Mouse (Mus musculus) gastrocnemius, postnatal 14 days (tissue): ENCODE data around the gene B3galnt2. TPM values are rescaled to one million over a fixed set of nuclear protein-coding genes. Genes with fewer than 3 reads are reported as not detected.
"Not testable (repeated sequence)": the region's sequence is repeated elsewhere in the genome, so short reads cannot be mapped to it uniquely, and the experiment has no call there.

ENCODE experiments used
- DNase-seq: peaks from one replicate; pipeline ENCODE4 v3.0.0; 2021; ENCODE audit warnings: mixed read lengths
- intact Hi-C: fragments of 180-260 bp; cut with DNase I; formaldehyde crosslinking; loops from one replicate; pipeline ENCODE4 v1.15.1; 2025; ENCODE audit warnings: low total_unique reads
- long read RNA-seq, 2 experiments: library from polyadenylated mRNA; stranded (forward); transcript quantifications; one replicate each; pipeline ENCODE4 v2.0.0; 2021
- total RNA-seq, 2 experiments: library from RNA; stranded (reverse); gene quantifications; 2 replicates each; pipeline ENCODE4 v1.2.3; 2021

The B3galnt2 gene
- 10 to 100 TPM; 35.9 to 40.2 TPM for total RNA-seq
- long read RNA-seq, experiment 1, transcript B3galnt2-201 (12 exons, 3,892 nt): major isoform, 28 of 52 reads
- long read RNA-seq, experiment 1, partial matches to known transcripts: 3 of 52 reads
- long read RNA-seq, experiment 1, other reads (novel, unspliced or antisense): 20 of 52 reads
- long read RNA-seq, experiment 2, transcript B3galnt2-201 (12 exons, 3,892 nt): major isoform, 43 of 66 reads
- long read RNA-seq, experiment 2, partial matches to known transcripts: 1 of 66 reads
- long read RNA-seq, experiment 2, other reads (novel, unspliced or antisense): 20 of 66 reads

DNA sequence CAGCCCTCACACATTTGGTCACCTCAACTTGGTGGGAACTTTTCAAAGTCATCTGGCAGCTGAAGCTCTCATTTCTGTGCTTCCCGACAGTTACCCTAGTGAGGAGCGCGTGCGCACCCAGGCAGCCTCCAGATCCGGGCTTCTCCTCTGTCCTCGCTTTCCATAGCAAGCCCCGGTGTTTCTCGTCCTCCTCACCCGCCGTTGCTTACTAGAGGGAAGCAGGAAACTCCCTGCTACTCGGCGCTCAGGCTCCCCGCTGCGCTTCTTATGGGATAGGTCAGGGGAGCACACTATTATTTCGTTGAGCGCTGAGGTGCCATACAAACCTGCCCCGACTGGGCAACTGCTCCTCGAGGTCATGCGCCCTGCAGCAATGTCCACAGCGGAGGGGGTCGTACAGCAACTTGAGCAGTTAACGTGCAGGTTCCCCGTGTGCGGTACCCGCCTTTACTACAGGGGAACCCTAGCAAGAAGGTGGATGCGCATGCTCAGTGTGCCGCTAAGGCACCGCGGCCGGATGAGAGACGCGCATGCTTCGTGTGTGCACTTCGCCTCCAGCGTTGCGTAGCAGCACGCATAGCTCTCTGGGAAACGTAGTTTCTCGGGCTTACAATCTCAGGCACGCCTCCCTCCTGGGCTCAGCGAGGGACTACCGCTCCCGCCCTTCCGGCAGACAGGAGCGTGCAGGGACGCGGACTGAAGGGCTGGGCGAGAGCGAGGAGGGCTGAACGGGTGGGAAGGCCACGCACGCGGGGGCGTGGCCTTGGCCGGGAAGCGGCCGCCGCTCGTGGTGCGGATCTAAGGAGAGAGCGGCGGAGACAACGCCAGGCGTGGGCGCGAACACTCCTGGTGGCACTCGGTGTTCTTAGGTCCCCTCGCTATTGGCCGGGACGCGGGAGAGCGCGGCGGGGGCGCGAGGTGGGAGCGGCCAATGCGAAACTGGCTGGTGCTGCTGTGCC lies at the start of gene B3galnt2:
Gene B3galnt2, plus strand, starts transcription at position 596 of the 959 bp plus-strand sequence.
- peak; percentile 95 for DNase-seq
- intact Hi-C loops: no loop called here

- intact Hi-C loops: no loop called here
Measured at GRCm38 (mm10) chr13:13911341-13911740, 42.9 kb upstream of the B3galnt2 start.

DNA sequence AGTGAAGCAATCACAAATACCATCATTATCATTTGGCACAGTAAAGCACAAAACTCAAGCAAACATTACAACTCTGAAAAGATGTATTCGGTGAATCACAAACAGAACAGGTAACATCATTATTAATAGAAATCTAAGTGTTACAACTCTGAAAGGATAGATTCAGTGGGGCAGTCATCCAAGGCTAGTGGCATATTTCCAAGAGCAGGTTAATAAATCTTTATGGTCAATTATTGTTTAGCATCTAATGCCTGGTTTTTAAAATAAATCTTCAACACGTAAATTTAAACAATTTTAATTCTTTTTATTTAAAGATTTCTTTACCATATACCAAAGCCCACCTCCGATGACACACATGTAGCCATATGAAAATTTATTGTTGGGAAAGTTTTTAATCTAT lies 34.9 kb upstream of the B3galnt2 start:
- DNase-seq: no peak
- intact Hi-C loops: no loop called here

More at GRCm38 (mm10) chr13:13911341-13911740, 42.9 kb upstream of the B3galnt2 start:
- DNase-seq: no peak

- intact Hi-C loops: no loop called here
- DNase-seq: no peak
Measured at GRCm38 (mm10) chr13:13922526-13922925, 31.7 kb upstream of the B3galnt2 start.

- intact Hi-C loops: no loop called here
- no peak for DNase-seq
Measured at GRCm38 (mm10) chr13:13929982-13930381, 24.3 kb upstream of the B3galnt2 start.

DNA sequence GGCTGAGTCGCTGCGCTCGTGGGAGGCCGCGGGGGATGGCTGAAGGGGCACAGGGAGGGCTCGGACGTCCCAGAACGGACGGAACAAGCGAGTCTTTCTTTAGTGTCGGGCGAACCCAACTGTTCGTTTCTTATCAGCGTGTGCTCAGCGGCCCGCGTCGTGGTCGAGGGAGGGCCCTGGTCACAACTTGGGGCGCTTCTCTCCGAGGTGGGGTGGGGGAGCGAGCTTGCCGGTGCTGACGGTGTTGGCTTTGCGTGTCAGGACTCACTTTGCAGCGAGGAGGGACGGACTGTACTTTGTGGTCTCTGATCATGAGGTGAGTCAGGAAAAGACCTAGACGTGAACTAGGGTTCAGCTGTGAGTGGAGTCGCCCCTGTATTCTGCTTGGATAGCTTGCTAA lies 662 bp downstream of the B3galnt2 start:
- DNase-seq: peak; percentile 68
- intact Hi-C loops: no loop called here

DNA sequence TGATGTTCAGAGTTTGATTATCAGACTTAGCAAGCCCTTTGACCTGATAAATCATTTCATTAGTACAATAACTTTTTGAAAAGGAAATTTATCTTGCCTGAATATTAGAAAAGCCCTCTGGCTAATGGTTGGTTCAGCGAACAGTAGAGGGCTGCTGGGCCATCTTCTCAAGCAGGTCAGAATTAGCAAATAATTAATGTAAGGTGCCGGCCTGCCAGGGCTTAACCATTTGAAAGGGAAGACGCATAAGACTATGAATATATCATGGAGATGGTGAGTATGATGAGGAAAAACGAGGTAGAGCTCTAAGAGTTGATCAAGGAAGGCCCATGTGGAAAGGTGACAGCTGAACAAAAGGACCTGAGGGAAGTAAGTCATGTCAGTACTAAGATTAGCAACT lies 2.4 kb downstream of the B3galnt2 start:
- intact Hi-C loops: no loop called here

DNA sequence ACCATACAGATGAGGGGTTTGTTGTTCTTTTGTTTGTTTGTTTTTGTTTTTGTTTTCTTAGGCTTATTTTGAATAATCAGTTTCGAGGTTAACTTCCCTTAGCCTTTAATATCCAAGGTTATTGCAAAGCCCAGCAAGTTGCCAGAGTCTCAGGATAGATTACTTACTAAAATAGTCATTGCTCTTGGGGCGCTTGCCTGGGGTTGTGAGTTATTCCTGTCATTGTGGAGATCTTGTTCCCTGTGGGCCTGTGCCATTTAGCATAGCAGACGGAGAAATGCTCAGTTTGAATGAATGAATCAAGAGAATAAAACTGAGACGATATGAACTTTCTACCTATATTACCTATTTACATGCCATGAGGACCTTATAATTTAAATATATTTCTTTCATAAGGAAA lies 5.9 kb downstream of the B3galnt2 start:
- intact Hi-C loops: no loop called here
- DNase-seq: peak; percentile 29

More for the DNA sequence above, 2.4 kb downstream of the B3galnt2 start:
- no peak for DNase-seq

GRCm38 (mm10) chr13:13961046-13961445 lies 6.8 kb downstream of the B3galnt2 start:
- no peak for DNase-seq
- intact Hi-C loops: no loop called here

DNA sequence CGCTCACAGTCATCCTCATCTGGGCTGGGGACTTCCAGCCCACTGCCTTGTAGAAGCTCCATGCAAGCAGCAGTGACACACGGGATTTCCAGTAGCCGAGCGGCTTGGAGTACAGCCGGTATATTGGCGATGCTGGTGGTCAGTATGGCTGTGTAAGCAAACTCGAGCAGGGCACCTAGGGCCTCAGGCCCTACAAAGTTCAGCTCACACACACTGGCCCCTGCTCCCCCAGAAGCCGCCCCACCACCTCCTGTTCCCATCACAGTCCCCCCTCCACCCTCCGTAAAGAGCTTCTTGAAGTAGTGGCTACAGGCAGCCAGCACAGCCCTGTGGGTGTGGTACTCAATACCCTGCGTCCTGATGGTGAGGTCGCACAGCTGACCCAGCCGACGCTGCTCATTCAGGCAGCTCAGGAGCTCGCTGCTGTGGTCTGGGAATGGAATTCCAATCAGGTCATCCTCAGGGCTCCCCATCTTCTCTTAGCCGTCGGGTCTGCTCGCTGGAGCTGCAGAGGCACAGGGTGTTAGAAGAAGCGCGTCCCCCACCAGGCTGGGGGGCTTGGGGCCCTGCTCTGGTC lies 11.2 kb downstream of the B3galnt2 start:
- intact Hi-C loops: no loop called here
- DNase-seq: peak; percentile 13

- intact Hi-C loops: no loop called here
Measured at GRCm38 (mm10) chr13:13966172-13966571, 11.9 kb downstream of the B3galnt2 start.

DNA sequence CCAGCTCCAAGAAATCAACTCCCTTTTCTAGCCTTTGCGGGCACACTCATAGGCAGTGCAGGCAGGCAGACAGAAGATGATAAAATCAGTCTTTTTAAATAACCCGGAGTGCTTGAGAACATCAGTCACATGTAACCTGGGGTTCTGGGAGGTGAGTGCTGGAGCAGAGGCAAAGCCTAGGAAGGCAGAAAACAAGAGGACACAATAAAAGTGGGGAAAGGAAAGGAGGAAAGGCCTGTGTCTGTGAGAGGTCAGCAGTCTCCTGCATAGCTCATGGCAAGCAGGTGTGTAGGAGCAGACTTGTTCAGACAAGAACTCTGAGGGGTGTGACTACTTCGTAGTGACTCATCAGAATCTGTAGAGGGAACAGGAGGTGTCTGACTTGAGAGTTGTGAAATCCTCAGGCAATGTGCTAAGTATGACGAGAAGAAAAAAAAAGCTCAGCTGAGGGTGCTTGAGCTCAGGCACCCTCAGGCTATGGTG lies 14.4 kb downstream of the B3galnt2 start:
- intact Hi-C loops: no loop called here
- DNase-seq: no peak

More at GRCm38 (mm10) chr13:13966172-13966571, 11.9 kb downstream of the B3galnt2 start:
- no peak for DNase-seq

GRCm38 (mm10) chr13:13969796-13970195 lies 15.5 kb downstream of the B3galnt2 start:
- intact Hi-C loops: no loop called here
- DNase-seq: no peak

DNA sequence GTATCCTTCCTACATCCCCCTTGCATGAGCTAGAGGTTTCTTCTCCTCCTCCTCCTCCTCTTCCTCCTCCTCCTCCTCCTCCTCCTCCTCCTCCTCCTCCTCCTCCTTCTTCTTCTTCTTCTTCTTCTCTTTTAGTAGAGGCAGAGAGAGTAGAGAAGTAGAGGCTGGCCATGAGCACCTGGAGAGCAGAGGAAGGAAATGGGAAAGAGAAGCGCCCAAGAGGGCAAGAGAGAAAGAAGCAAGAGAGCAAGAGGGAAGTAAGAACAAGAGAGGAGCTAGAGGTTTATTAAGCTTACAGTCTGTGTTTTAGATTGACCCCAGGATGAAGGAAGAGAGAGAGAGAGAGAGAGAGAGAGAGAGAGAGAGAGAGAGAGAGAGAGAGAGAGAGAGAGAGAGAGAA lies 27.6 kb downstream of the B3galnt2 start:
- intact Hi-C loops, DNase-seq: not testable (repeated sequence)

DNA sequence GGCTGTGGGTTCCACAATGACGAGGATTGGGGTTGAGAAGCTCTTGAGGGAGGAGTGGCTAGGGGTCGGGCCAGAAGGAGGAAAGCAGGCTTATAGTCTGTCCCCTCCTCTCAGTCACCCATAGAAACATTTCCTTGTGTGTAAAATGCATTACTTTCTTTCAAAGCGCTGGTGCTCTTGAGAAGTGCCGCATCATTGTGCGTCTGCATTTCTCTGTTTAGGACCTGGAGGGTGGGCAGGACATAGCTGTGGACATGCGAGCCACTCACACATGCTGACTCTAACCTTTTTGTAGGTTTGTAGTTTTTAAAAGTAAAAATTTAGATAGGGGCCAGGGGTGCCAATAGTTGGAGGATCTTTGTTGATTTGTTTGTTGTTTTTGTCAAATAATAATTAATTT lies 29.3 kb downstream of the B3galnt2 start:
- no peak for DNase-seq
- intact Hi-C loops: no loop called here

DNA sequence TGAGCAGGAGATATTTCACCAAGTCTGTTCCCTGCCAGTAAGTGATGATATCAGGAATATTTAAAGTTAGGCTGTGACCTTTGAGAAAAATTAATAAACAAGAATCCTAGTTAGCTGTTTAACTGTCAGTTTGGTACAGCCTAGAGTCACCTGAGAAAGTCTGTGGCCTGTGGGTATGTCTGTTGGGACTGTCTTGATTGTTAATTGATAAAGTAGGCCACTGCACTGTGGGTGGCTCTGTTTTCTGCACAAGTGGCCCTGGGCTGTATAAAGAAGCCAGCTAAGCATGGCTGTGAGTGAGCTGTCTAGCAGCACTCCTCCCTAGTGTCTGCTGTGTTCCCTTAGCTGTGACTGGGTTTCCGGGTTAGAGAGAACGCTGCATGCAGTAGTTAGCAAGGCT lies 34.9 kb downstream of the B3galnt2 start:
- no peak for DNase-seq
- intact Hi-C loops: no loop called here

GRCm38 (mm10) chr13:13990391-13990790 lies 36.1 kb downstream of the B3galnt2 start:
- intact Hi-C loops: no loop called here

DNA sequence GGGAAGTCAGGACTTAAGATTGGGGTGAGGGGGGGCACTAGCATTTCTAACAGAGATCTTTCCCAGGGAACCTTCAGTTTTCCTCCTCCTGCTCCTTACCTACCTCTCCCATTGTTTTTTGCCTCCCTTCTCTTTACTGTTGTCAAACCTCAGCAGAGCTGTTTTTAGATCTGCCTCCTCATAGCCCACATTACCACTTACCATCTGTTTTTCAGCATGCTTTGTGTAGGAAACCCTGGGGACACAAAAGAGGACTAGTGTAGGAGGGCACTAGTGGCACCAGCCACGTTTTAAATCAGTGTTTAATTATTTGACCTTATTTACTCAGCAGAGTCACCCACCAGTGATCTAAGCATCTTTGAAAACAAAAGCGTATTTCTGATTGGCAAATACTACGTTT lies 38.8 kb downstream of the B3galnt2 start:
- DNase-seq: no peak

More at GRCm38 (mm10) chr13:13990391-13990790, 36.1 kb downstream of the B3galnt2 start:
- no peak for DNase-seq

GRCm38 (mm10) chr13:13995046-13995445 lies 40.8 kb downstream of the B3galnt2 start:
- intact Hi-C loops: no loop called here

More for the DNA sequence above, 38.8 kb downstream of the B3galnt2 start:
- intact Hi-C loops: no loop called here

DNA sequence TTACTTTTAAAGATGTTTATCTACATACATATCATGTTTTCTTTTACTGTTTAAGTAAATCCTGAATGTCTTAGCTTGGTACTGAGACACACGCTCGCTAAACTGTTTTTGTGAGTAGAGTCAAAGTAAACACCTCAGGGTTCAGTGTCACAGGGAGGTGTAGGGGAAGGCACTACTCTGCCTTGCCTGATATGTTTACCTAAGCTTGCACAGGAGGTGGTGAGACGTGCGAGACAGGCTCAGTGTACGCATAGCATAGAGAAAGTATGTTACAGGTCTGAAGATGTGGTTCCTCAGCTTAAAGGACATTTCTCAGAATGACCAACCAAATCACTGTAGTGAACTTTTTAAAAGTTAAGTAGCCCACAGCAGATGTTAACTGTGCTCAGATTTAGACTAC lies 43.2 kb downstream of the B3galnt2 start:
- intact Hi-C loops: no loop called here
- DNase-seq: no peak

More at GRCm38 (mm10) chr13:13995046-13995445, 40.8 kb downstream of the B3galnt2 start:
- DNase-seq: peak; percentile 46
